Mouse (Mus musculus): ENCODE data around the gene Cfap43.
A peak's percentile ranks its signal among the peaks of the same experiment; 100 is the strongest.

The Cfap43 gene

GRCm38 (mm10) chr19:47885886-47886285 is 33.2 kb downstream of the Cfap43 start:
- DNase-seq (ENCODE audit: low read depth, low spot score) = no peak

GRCm38 (mm10) chr19:47885191-47885743 is 33.8 kb downstream of the Cfap43 start:
- DNase-seq (ENCODE audit: low read depth, low spot score) = no peak

- no peak for DNase-seq (ENCODE audit: low read depth, low spot score)
Measured at GRCm38 (mm10) chr19:47884296-47885085, 34.6 kb downstream of the Cfap43 start.

GRCm38 (mm10) chr19:47882882-47883254 is 36.2 kb downstream of the Cfap43 start:
- no peak for DNase-seq (ENCODE audit: low read depth, low spot score)

GRCm38 (mm10) chr19:47882151-47882881 is 36.8 kb downstream of the Cfap43 start:
- DNase-seq (ENCODE audit: low read depth, low spot score) = peak; percentile 93

- DNase-seq (ENCODE audit: low read depth, low spot score) = no peak
Measured at GRCm38 (mm10) chr19:47881538-47881937, 37.5 kb downstream of the Cfap43 start.

GRCm38 (mm10) chr19:47876252-47876651 is 42.8 kb downstream of the Cfap43 start:
- DNase-seq (ENCODE audit: low read depth, low spot score) = peak; percentile 30

GRCm38 (mm10) chr19:47871515-47871914 is 47.6 kb downstream of the Cfap43 start:
- DNase-seq (ENCODE audit: low read depth, low spot score) = no peak

- no peak for DNase-seq (ENCODE audit: low read depth, low spot score)
Measured at GRCm38 (mm10) chr19:47870102-47870666, 48.9 kb downstream of the Cfap43 start.

GRCm38 (mm10) chr19:47869516-47869915 is 49.6 kb downstream of the Cfap43 start:
- DNase-seq (ENCODE audit: low read depth, low spot score) = no peak

GRCm38 (mm10) chr19:47868951-47869350 is 50.1 kb downstream of the Cfap43 start:
- no peak for DNase-seq (ENCODE audit: low read depth, low spot score)

- DNase-seq (ENCODE audit: low read depth, low spot score) = no peak
Measured at GRCm38 (mm10) chr19:47867628-47868175, 51.4 kb downstream of the Cfap43 start.

- DNase-seq (ENCODE audit: low read depth, low spot score) = peak; percentile 97
Measured at GRCm38 (mm10) chr19:47865353-47865947, 53.6 kb downstream of the Cfap43 start, which contains the start of gene Gsto2. Gsto2 (plus strand) TSS chr19:47865534.

GRCm38 (mm10) chr19:47864721-47865120 is 54.4 kb downstream of the Cfap43 start:
- no peak for DNase-seq (ENCODE audit: low read depth, low spot score)

- DNase-seq (ENCODE audit: low read depth, low spot score) = no peak
Measured at GRCm38 (mm10) chr19:47864051-47864450, 55.0 kb downstream of the Cfap43 start.

GRCm38 (mm10) chr19:47862581-47862980 is 56.5 kb downstream of the Cfap43 start:
- no peak for DNase-seq (ENCODE audit: low read depth, low spot score)

- DNase-seq (ENCODE audit: low read depth, low spot score) = no peak
Measured at GRCm38 (mm10) chr19:47859180-47859579, 59.9 kb downstream of the Cfap43 start.

- no peak for DNase-seq (ENCODE audit: low read depth, low spot score)
Measured at GRCm38 (mm10) chr19:47857957-47858942, 60.8 kb downstream of the Cfap43 start.

GRCm38 (mm10) chr19:47854796-47855783 is 64.0 kb downstream of the Cfap43 start, which contains the start of gene Gsto1:
Gsto1 (plus strand) TSS chr19:47854970.
- peak; percentile 92 for DNase-seq (ENCODE audit: low read depth, low spot score)
